Mouse (Mus musculus): ENCODE data around the gene Atf1.

GRCm38 (mm10) chr15:100268916-100269315, 41.3 kb downstream of the Atf1 start:
- TF ChIP-seq CTCF (IDR thresholded peaks at IDR 0.05; ENCODE audit: insufficient read depth, low read depth, low read length) (no peak), POLR2A (IDR thresholded peaks at IDR 0.05; ENCODE audit: insufficient read depth, low read depth, low read length) (no peak)

Data from olfactory bulb, adult 2 months (tissue).